Mouse (Mus musculus): ENCODE results near the gene St5.

St5 gene

DNA sequence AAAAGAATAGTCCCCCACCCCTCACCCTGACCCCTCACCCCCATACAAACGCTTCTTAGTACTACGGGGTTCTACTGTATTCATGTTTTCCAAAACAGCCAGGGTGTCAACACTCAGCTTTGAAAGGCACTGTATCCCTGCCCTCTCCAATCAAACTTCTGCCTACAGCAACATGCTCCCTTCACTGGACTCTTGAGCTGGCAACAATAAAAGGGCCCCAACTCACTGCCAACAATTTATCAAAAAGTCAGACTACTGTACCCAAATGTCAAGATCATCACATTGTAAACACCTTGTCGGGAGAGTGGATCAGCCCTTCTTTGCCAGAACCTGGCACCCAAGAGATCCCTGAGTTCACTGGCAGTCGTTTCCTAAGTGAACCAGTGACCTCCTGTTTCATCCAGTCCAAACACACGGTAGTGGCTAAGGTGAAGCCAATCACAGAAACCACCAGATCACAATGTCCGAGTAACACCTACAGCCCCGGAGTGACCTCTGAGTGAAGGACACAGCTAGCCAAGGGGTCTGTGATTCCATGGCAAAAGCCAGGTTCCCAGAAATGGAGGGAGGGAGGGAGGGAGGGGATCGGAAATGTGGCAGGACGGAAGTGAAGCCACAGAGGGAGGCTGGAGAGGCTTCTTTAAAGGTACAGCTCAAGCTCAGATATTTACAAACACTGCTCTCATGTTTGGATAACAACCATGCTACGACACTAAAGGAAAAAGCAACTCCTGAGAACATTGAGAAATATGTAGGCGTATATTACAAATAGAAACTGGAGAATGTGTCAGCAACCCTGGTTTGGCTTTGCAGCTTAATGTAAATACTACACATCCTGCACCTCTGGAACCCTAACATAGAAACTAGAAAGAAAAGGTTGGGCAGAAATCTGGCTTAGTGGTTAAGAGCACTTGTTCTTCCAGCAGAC is 136.3 kb downstream of the St5 start:
- DNase-seq (ENCODE audit: low read depth), result no peak

DNA sequence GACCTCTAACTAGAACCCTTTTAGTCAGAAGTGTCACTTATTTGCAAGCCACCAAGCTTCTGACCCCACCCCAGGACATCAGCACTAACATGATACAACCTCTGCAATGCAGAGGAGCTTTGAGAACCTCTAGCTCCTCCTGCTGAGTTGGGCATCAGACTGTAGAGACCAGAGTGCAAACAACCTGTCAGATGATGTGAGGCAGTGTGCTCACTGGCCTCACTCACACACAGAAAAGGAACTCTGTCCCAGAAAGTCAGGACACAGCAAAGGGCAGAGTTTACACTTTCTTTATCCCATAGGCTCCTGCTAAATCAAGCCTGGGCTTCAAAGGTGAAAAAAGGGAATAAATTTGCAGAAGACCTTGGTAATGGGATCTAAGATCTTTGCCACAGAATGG is 137.1 kb downstream of the St5 start:
- DNase-seq (ENCODE audit: low read depth), result no peak

DNA sequence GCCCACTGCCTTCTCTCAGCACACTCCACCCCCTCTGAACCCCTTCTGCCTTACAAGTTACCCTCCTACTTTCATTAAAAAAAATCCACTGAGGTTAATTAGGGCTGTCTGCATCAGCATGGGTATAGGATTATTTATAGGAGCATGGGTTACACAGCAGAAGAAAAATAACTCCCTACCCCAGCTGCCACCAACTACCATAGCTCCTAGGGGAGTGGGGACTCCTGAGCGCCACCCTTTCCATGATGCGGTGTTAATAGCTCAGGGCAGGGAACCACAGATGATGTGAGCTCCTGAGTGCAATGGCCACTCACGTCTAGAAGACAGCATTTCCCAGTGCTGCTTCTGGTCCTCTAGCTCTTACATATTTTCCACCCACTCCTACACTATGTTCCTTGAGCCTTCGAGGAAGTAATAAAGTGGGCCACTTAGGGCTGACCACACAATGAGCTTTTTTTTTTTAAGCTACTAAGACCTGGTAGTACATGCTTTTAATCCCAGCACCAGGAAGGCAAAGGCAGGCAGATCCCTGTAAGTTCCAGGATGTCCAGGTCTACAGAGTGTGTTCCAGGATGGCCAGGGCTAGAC is 139.5 kb downstream of the St5 start:
- no peak for DNase-seq (ENCODE audit: low read depth)

DNA sequence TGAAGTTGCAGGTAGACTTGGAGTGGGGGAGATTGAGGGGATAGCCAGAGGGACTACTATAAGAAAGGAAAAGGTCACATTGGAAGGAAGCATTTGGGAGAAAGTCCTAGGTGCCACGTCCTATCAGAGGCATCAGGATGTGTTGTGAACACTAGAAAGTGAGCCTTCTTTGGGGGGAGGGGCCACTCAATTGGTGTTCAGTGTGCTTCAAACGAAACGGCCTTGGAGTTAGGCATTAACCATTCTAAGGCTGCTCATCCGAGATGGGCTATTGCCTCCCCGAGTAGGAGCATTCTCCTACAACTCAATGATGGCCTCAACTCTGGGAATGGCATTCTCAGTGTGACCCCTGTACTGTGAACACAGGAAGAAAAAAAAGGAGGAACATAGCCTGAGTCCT is 140.7 kb downstream of the St5 start:
- DNase-seq (ENCODE audit: low read depth), result no peak

DNA sequence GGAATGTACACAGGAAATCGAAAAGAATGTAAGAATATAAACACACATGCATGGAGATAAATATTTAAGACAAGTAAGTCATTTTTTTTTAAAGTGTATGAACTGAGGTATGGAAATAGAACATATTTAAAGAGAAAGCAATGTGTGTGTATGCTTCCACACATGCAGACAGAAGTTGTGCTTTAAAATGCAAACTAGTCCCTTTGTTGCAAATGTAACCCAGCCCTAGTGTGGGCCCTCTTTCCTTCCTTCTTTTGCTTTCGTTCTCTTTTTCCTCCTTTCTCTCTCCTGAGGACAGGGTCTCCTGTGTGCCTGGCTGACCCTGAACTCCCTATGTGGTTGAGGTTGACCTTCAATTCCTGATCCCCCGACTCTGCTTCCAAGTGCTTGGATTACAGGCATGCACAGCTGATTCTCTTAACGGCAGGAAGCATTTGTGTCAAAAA is 141.2 kb downstream of the St5 start:
- DNase-seq (ENCODE audit: low read depth), result no peak

DNA sequence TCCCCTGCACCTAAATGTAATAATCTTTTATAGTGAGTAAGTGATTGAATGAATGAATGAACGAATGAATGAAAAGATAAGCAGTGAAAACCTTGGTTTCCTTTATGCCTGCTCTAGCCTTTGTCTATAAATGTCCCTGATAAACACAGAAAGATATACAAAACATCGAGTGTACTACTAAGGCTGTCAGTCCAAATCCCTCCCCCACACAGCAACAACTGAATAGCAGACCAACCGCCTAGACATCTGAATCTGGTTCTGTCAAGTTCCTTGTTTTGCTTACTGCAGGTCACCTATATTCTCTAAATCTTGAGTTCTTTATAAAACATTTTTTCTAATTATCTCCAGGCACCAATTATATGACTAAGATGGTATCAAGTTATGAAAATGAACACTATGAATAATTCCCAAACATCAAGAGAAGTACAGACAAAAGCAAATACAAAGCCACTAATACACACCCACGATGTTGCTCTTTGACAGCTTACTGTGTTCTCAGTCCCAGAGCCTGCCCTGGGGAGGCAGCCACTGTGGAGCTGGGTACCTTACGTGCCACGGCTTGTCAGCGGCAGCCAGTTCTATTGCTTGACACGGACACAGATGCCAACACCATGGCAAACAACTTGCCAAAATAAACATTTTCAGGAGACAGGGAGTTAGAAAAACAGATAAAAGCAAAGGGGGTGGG is 141.8 kb downstream of the St5 start:
- DNase-seq (ENCODE audit: low read depth), result peak; percentile 12

DNA sequence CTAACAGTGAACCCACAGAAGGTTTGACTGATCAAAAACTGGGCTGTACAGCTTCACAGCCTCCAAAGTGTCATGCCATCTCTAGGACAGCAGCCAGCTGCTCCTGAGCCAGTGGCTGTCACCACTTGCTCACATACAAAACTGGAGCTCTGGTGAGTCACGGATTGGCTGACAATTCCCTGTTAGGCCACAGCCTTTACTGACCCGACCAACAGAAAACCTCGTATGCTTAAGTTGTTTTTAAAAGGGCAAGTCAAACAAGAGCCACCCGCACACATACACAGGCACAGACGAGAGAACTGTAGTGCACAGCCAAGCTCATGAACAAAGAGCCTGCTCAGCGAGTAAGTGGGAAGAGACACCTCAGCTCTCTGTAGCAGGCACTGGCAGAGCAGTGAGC is 143.9 kb downstream of the St5 start:
- DNase-seq (ENCODE audit: low read depth), result peak; percentile 79

DNA sequence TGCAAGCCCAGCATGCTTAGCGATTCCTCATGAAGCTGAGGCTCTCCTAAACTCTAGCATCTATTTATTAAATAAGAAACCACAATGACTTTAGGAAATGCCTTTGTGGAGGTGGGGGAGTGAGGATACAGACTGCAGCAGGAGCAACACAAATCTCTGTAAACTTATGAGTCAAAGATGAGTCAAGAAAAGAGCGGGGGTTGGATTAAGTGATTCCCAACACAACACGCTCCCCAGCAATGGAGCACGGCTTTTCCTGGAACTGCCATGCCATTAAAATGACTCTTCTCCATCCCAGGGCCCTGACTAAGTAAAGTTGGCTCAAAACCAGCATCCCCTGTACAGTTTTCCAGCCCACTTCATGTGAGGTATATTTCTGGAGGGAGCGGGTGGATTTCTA is 156.7 kb downstream of the St5 start:
- DNase-seq (ENCODE audit: low read depth), result peak; percentile 87

DNA sequence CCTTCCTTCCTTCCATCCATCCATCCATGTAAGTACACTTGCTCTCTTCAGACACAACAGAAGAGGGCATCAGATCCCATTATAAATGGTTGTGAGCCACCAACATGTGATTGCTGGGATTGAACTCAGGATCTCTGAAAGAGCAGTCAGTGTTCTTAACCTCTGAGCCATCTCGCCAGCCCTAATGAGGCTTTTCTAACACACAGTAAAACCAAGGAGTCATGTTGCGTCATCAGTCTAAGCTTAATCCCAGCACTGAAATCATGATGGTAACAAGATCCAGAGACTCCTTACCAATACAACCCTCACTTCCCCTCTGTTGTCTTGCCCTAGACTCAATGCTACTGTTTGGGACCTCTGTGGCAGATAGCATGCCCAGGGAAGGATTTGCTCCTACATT is 157.2 kb downstream of the St5 start:
- peak; percentile 75 for DNase-seq (ENCODE audit: low read depth)

DNA sequence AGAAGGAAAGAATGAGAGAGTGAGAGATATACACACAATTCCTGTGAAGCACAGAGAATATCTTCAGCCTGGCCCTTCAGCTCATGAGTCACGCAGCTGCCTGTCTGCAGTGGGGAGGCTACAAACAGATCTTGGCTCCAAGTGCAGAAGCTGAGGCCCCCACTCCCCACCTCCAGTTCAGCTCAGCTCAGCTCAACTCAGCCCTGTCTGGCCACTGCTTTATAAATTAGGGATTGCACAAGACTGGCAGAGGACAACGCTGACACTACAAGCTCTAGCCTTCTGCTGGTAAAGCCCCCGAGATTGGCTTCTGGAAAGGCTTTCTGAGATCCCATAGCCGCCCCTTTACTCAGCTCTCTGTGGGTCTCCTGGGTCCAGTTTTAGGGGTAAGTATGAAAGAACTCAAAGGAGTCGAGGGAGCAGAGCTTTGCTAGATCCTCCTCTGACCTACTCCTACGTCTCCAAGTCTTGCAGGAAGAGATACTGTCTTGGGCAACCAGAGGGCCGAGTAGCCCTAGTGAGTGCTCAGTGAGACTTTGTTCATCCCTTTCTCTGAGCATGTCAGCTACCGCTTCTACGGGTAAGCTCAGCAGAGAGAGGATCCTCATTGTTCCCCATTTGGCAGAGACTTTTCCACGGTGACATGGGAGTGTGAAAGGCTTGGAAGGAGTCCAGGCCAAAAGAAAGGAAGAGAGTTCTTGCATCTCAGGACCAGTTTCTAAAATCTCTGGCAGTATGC is 158.0 kb downstream of the St5 start:
- peak; percentile 83 for DNase-seq (ENCODE audit: low read depth)

DNA sequence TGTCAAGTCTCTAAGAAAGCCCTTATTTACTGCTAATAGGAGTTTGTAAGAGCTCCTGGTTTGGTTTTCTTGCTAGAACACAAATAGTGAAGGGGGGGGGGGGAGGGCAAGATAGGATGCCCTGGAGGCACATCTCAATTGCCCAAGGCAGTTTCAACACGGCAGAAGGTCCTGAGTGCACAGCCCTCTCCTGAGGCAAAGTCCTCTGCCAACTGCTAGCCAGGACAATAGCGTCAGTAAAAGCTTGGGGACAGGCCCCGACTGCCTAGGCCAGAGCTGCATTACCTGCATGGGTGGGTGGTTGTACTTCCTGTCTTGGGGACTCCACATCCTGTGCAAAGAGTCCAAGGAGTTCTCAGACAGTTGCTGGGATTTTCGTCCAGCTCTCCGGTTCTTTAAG is 158.6 kb downstream of the St5 start:
- DNase-seq (ENCODE audit: low read depth), result peak; percentile 40

DNA sequence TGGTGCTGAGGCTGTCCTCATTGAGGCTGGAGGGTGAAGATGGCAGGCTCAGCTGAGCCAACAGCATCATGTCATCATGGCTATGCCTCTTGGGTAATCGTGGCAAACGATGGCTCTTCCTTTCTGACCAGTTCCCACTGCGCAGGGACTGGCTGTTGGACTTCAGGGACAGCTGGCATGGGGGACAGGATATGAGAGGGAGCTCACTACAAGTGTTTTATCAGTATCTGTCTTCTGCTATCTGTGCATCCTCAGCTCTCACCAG is 161.1 kb downstream of the St5 start:
- no peak for DNase-seq (ENCODE audit: low read depth)

DNA sequence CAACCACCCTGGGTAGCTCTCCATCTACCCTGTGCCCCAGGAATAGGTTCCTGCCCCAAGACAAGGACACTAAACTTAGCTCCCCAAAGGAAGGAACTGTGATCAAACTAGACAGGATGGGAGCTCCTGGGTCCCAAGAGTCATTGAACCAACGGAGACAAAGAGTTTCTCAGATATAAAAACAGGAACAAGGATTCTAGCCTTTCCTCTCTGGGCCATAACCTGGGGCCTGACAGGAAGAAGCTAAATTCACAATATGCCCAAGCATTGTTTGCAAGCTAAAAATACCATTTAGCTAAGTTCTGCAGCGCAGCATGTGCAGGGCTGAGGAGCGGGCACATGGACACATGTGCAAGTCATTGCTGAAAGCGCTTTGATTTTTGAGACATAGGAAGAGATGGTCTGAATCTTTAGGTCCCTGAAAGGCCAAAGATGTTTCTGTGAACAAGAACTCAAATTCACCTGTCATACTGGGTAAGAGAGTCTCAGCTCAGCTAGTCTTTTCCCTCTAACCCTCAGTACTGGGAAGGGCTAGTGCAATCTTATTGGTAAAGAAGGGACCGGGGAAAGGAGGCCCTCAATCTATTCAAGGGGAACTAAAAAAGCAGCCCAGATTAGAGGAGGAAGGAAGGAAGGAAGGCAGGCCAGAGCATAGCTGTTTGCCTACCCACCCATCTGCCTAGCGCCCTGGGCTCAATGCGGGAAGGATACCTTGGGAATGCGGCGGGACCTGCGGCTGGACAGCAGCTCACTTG is 161.6 kb downstream of the St5 start:
- DNase-seq (ENCODE audit: low read depth), result no peak

DNA sequence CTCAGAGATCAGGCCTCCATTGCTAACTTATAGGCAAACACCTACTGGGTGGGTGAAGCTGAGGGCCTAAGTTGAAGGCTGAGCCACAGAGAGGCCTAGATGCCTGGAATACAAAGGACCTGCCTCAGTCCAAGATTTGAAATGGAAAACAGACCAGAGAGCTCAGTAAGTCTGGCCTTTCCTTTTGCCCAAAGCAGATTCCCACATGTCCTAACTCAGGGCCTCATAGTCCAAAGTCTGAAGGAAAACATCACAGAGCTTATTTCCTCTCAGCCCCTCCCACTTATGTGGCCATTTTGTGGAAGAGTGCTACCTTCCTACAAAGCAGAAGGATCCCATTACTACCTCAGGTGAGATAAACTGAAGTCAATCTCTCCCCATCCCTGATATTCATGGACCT is 162.5 kb downstream of the St5 start:
- DNase-seq (ENCODE audit: low read depth), result no peak

DNA sequence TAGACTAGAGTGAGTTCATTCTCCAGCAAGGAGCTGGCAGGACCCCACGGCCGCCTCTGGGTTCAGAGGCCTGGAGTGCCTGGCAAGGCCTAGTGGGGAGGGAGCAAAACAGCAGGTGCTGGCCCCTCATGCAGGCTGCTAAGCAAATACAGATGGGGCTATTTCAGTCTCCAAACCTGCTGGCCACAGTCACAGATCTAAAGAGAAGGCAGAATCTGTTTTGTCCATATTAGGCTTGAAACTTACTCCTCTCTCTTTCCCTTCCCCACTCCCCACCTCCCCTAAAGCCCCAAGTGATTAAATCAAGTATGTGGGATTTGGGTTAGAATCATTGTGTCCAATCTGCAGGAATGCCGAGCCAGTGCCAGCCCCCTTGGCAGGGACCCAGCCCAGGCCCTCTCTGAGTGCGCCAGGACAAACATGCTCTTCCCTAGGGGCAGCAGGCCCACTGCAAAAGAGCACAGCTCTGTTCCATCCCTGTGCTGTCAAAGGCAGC is 166.9 kb downstream of the St5 start:
- peak; percentile 96 for DNase-seq (ENCODE audit: low read depth)

DNA sequence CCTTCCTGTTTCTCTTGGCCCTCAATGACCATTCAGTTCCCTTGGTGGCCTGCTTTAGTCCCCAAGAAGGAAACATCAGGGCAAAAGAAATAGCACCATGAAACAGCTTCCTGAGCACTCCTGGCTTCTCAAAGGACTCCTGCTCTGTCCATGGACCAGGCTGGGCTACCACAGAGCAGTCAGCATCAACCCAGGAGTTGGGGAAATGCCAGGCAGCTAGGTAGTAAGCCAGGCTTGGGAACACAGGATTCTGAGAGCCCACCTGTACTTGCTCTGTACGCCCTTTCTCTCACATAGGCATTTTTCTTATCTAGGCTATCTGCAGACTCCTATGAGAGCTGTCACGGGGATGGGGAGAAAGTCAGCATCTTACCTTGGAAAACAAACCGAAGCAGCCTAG is 168.5 kb downstream of the St5 start:
- DNase-seq (ENCODE audit: low read depth), result no peak

DNA sequence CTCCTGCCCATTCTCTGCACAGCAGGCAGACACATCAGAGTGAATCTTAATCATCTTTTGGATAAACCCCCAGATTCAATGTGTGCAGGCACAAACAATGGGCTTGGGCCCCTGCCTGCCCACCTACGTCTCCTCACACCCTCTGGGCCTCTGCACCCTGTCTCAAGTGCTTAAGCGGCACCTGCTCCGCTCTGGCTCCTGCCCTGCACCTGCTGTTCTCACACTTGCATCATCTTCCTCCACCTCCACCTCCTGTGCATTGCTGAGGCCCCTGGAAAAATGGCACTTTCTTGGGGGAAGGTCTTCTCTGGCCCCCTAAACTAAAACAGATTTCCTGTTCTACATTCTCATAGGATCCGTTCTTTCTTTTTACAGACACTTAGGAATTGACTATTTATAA is 169.5 kb downstream of the St5 start:
- DNase-seq (ENCODE audit: low read depth), result no peak

DNA sequence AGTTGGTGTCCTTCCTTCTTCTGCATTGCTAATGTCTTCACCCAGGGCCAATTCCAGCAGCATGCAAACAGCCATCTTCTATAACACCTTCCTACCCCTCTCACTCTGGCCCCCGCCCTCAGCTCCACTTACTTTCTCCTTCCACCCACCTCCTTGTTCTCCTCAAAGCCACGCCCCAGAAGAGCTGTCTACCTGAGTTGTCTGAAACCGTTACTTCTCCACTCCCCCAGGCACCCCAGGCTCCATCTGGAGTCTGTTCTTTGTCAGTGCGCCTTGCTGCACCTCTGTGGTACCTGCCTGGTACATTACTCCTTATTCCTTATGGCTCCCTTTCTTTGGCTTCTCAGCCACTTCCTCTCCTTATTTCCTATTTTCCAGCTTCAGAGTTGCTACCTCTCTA is 170.3 kb downstream of the St5 start:
- no peak for DNase-seq (ENCODE audit: low read depth)

DNA sequence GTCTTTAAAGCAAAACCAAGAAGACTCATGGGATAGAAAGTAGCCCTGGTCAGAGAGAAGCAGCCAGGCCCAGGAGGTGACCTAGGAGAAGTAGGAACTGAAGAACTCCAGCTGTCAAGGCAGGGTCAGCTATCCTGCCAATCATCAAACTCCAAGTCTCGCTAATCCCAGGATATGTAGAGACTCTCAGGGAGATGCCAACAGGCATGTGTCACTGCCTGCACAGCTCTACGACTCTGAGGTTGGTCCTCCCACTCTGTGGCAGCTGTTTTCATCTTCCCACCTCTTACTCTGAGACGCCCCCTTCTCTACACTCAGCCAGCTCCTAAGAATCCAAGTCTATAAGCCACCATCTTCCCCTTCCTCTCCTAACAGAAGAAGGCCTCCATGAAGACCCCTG is 170.7 kb downstream of the St5 start:
- no peak for DNase-seq (ENCODE audit: low read depth)

DNA sequence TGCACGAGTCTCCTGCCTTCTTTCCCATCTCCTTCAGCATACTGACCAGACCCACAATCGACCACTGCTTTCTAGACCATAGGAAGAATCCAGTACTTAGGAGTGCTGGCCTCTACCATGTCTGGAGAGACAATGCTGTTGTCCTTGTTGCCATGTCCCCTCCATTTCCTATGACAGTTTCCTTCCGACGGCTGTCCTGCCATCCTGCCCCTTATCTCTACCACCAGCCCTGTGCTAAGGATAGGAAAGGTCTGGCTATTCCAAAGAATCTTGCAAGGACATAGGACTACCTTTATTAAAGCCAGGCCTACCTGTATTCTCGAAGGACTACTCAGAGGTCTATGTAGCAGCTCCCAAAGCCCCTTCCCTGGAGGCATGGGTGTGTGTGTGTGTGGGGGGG is 171.9 kb downstream of the St5 start:
- no peak for DNase-seq (ENCODE audit: low read depth)

DNA sequence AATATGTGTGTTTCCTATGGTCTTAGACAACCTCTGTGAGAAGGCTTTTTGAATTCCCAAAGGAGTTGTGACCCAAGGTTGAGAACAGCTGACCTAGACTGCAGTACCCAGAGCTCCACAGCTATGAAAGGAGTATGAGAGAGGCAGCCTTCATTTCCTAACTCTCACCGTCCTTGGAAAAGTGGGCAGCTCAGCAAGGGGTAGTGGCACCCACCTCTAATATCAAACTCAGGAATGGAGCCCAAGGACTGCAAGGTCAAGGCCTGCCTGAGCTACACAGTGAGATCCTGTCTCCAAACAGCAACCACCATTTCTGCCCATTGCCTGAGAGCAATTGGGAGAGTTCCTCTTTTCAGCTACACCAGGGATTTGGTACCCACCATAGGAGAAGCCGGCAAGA is 173.7 kb downstream of the St5 start:
- DNase-seq (ENCODE audit: low read depth), result peak; percentile 10

DNA sequence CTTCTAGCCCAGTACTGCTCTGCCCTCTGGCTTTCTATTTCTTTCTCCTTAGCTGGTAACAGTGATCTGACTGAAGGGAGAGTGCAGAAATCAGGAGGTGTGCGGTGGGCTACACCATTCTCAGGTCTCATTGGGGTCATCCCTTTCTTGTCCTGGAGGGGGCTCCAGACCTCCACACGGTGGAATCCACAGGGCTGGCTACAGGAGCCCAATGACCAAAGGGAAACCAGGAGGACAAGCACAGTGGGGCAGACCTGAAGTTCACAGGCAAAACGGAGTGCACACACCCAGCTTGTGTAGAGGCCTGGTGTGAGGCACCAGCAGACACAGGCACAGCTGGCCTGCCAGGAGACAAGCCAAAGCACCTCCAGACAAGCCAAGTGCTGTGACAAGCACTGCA is 175.0 kb downstream of the St5 start:
- DNase-seq (ENCODE audit: low read depth), result peak; percentile 65

All from NIH3T3 (cell line).